Mouse (Mus musculus): Measurements from ENCODE around the gene Abcb10.

Gene Abcb10

GRCm38 (mm10) chr8:123902653-123903052 is 80.3 kb downstream of the Abcb10 start:
- no peak for DNase-seq (ENCODE audit: inconsistent ontology term)
